Mouse (Mus musculus) lung, postnatal 0 days (tissue): ENCODE data around the gene Birc5. TPM values are rescaled to one million over a fixed set of nuclear protein-coding genes. Genes with fewer than 3 reads are reported as not detected.

Experiments
- ATAC-seq: fragments of 200-750 bp; cut with Nextera tagmentation; 2 replicates; pipeline ENCODE4 v1.8.0; 2017; ENCODE audit warnings: moderate library complexity
- DNase-seq: peaks from one replicate; pipeline ENCODE4 v3.0.0-alpha.2; 2016; ENCODE audit warnings: low spot score
- H3K27ac ChIP-seq: fragments of 300-500 bp; sonication (generic); 2 replicates; pipeline ENCODE4 v1.5.1; 2014; ENCODE audit warnings: antibody characterized with exemption, mild to moderate bottlenecking, low read length, mixed read lengths
- H3K27me3 ChIP-seq: fragments of 300-500 bp; sonication (generic); replicated peaks from 2 replicates; pipeline ENCODE4 v1.6.1; 2014; ENCODE audit warnings: low read length, mixed read lengths; ENCODE audit not compliant: insufficient read depth
- H3K36me3 ChIP-seq: fragments of 300-500 bp; sonication (generic); 2 replicates; pipeline ENCODE4 v1.6.1; 2014; ENCODE audit warnings: low read length, mixed read lengths; ENCODE audit not compliant: insufficient read depth
- H3K4me1 ChIP-seq: fragments of 300-500 bp; sonication (generic); 2 replicates; pipeline ENCODE4 v1.6.1; 2014; ENCODE audit warnings: antibody characterized with exemption, low read depth, low read length, mixed read lengths; ENCODE audit not compliant: insufficient read depth
- H3K4me2 ChIP-seq: fragments of 300-500 bp; sonication (generic); replicated peaks from 2 replicates; pipeline ENCODE4 v1.6.1; 2014; ENCODE audit warnings: low read depth, mild to moderate bottlenecking, low read length, moderate library complexity, mixed read lengths
- H3K4me3 ChIP-seq: fragments of 300-500 bp; sonication (generic); 2 replicates; pipeline ENCODE4 v1.5.1; 2014; ENCODE audit warnings: low read depth, low read length
- H3K9ac ChIP-seq: fragments of 300-500 bp; sonication (generic); replicated peaks from 2 replicates; pipeline ENCODE4 v1.6.1; 2014; ENCODE audit warnings: low read depth, mild to moderate bottlenecking
- H3K9me3 ChIP-seq: fragments of 300-500 bp; sonication (generic); 2 replicates; pipeline ENCODE4 v1.6.1; 2016; ENCODE audit warnings: low read length, mixed read lengths
- CTCF ChIP-seq: IDR thresholded peaks from 2 replicates; pipeline ENCODE4 v1.5.1; 2016; ENCODE audit warnings: antibody characterized with exemption, mild to moderate bottlenecking
- EP300 ChIP-seq: IDR thresholded peaks from 2 replicates; pipeline ENCODE4 v1.6.1; 2016; ENCODE audit warnings: antibody characterized with exemption, mild to moderate bottlenecking, control low read depth
- WGBS: fragments of 180-500 bp; shearing (Covaris S2); extraction: QIAGEN DNeasy Blood & Tissue Kit; methylation state at CpG from one replicate; pipeline ENCODE4 v1.1.7; 2014; 5-methylcytosine and 5-hydroxymethylcytosine counted together
- polyA plus RNA-seq: library from polyadenylated mRNA; unstranded; fragments of >200 nt; fragmentation: Nextera tagmentation; extraction: Ambion mirVana; gene quantifications from 2 replicates; pipeline ENCODE4 v1.2.1, GENCODE M21; 2015

Gene Birc5
- polyA plus RNA-seq, 1 experiment from 2014 or later = 15.0 TPM

DNA sequence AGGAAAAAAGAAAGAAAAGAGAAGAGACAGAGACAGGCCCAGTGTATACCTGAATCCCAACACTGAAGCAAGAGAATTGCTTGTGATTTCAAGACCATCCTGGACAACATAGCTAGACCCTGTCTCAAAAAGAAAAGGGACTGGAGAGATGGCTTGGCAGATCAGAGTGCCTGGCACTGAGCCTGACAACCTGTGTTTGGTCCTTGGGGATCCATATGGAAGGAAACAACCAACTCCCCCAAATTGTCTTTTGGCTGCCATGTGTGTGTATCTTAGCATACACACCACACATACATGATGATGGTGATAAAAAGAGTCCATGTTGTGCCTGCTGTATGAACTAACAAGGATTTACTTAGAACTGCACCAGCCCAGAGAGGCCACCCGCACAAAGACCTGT is 10.0 kb upstream of the Birc5 start:
- WGBS = 94% methylated on average over 1 of the region's 1 CpGs
- no peak overlapping the region for H3K4me3 ChIP-seq
- DNase-seq (no peak), ATAC-seq (no peak)
- H3K9ac ChIP-seq = no peak overlapping the region
- TF ChIP-seq CTCF (no peak), EP300 (no peak)
- H3K4me1 ChIP-seq = no peaks in the 10 kb centered on the region
- no peaks in the 10 kb centered on the region for H3K27me3 ChIP-seq
- no peaks in the 10 kb centered on the region for H3K36me3 ChIP-seq
- no peak overlapping the region for H3K27ac ChIP-seq
- H3K9me3 ChIP-seq = no peaks in the 10 kb centered on the region
- no peak overlapping the region for H3K4me2 ChIP-seq

DNA sequence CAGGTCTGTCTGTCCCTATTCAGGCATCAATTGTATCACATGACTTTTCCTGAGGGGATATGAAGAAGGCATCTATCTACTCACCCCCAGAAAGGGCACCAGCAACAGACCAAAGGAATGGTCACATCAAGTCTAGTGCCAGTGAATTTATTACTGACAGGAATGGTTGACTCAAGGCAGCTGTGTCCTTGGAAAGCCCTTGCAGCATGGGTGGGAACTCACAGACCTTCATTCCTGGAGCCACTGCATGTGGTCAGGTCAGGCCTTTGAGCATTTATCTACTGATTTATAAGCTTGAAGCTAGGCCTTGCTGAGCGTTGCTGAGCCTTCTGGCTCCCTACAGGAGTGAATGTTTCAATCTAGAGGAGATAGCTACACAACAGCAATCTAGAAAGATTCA is 8.1 kb upstream of the Birc5 start:
- Histone ChIP-seq H3K36me3 (no peaks in the 10 kb centered on the region), H3K27ac (no peak overlapping the region), H3K9me3 (no peaks in the 10 kb centered on the region), H3K4me3 (no peak overlapping the region), H3K4me1 (no peaks in the 10 kb centered on the region), H3K27me3 (no peaks in the 10 kb centered on the region), H3K4me2 (no peak overlapping the region), H3K9ac (no peak overlapping the region)
- ATAC-seq (no peak), DNase-seq (no peak)
- 37% methylated on average over 1 of the region's 1 CpGs for WGBS
- TF ChIP-seq EP300 (no peak), CTCF (no peak)

DNA sequence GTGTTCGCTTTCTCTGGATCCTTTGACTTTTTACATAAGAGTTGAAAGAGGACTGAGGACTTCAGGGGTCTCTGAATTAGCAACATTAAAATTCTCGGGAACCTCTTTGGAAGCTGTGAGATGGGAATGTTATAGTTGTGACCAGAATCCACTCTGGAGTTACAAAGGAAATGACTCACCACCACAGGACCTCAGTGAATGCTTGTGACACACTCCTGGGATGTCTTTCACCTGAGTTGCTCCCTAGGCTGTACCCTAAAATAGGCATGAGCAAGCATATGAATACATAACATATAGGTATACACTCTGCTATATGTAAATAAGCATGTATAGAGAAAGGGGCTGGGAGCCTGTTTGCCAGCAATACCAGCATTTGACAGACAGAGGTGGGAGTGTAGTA is 5.6 kb upstream of the Birc5 start:
- TF ChIP-seq CTCF = no peak
- TF ChIP-seq EP300 = no peak
- 71% methylated on average over 2 of the region's 2 CpGs for WGBS
- DNase-seq = no peak

DNA sequence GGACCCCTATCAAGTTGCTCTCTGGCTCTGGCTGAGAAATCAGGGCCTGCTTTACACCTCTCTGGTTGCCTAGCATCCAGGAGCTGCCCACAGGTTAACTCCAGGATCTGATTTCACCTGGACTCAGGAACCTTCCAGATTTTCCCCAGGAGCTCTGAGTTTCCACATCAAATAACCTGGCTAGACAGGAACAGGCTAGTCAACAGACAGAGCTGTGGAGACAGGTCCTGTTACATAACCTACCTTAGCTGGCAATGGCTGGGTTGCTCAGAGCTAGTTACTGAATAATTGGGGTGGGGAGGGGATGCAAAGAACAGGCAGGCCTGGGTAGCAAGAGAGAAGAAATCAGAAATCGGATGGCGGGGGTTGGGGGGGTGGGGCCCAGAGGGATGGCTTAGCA is 4.1 kb upstream of the Birc5 start:
- ATAC-seq (no peak), DNase-seq (no peak)
- Histone ChIP-seq H3K4me1 (peaks cover 13% of the 10 kb centered on the region; the same call in 1 of the 2 replicates), H3K36me3 (no peaks in the 10 kb centered on the region), H3K9me3 (no peaks in the 10 kb centered on the region), H3K27ac (no peak overlapping the region), H3K4me2 (no peak overlapping the region), H3K9ac (no peak overlapping the region), H3K27me3 (no peaks in the 10 kb centered on the region), H3K4me3 (no peak overlapping the region)
- 58% methylated on average over 2 of the region's 2 CpGs for WGBS
- TF ChIP-seq EP300 (no peak), CTCF (no peak)

More for the DNA sequence above, 5.6 kb upstream of the Birc5 start:
- Histone ChIP-seq H3K27ac (no peak overlapping the region), H3K4me2 (no peak overlapping the region), H3K4me3 (no peak overlapping the region), H3K36me3 (no peaks in the 10 kb centered on the region), H3K9ac (no peak overlapping the region), H3K27me3 (no peaks in the 10 kb centered on the region), H3K9me3 (no peaks in the 10 kb centered on the region), H3K4me1 (peaks cover 8% of the 10 kb centered on the region; the same call in 1 of the 2 replicates)
- ATAC-seq = no peak

DNA sequence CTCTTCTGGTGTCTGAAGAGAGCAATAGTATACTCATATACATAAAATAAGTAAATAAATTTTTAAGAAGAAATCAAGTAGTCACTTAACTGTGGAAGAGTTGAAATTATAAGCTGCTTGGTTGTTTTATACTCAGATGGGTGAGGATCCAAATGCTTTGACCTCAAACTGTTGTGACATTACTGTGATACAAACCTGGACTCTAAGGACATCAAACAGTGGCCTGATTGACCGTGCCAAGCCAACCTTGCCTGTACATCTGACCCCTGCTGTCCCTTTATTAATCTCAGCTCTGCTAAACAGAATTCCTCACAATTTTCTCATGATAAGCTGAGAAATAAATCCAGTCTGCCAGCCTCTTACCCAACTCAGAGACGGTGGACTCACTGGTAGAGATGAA is 3.4 kb upstream of the Birc5 start:
- ATAC-seq = no peak
- Histone ChIP-seq H3K27me3 (no peaks in the 10 kb centered on the region), H3K27ac (no peak overlapping the region), H3K4me1 (peaks cover 13% of the 10 kb centered on the region; the same call in 1 of the 2 replicates), H3K9me3 (no peaks in the 10 kb centered on the region), H3K9ac (no peak overlapping the region), H3K36me3 (no peaks in the 10 kb centered on the region), H3K4me3 (no peak overlapping the region), H3K4me2 (no peak overlapping the region)
- 74% methylated on average over 2 of the region's 2 CpGs for WGBS
- TF ChIP-seq EP300 = no peak
- no peak for TF ChIP-seq CTCF
- DNase-seq = no peak

DNA sequence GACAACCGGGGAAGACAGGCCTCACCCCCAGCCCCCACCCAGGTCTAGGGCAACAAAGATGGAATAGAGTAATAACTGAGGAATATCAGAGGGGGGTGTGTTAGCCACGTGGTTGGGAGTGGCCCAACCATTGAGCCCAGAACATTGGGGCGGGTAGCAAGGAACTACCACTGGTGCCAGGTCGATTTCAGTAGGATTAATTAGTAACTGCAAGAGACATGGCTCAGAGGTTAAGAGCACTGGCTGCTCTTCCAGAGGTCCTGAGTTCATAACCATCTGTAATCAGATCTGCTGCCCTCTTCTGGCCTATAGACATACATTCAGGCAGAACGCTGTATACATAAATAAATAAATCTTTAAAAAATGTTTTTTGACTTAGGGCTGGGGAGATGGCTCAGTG is 2.4 kb upstream of the Birc5 start:
- DNase-seq = peak; percentile 54
- H3K4me2 ChIP-seq = no peak overlapping the region
- H3K9me3 ChIP-seq = no peaks in the 10 kb centered on the region
- 42% methylated on average over 5 of the region's 5 CpGs for WGBS
- H3K9ac ChIP-seq = no peak overlapping the region
- ATAC-seq = no peak
- no peaks in the 10 kb centered on the region for H3K27me3 ChIP-seq
- no peak overlapping the region for H3K4me3 ChIP-seq
- H3K4me1 ChIP-seq = peaks cover 13% of the 10 kb centered on the region; the same call in 1 of the 2 replicates
- H3K27ac ChIP-seq = no peak overlapping the region
- no peaks in the 10 kb centered on the region for H3K36me3 ChIP-seq
- TF ChIP-seq CTCF = peak; percentile 54
- no peak for TF ChIP-seq EP300

DNA sequence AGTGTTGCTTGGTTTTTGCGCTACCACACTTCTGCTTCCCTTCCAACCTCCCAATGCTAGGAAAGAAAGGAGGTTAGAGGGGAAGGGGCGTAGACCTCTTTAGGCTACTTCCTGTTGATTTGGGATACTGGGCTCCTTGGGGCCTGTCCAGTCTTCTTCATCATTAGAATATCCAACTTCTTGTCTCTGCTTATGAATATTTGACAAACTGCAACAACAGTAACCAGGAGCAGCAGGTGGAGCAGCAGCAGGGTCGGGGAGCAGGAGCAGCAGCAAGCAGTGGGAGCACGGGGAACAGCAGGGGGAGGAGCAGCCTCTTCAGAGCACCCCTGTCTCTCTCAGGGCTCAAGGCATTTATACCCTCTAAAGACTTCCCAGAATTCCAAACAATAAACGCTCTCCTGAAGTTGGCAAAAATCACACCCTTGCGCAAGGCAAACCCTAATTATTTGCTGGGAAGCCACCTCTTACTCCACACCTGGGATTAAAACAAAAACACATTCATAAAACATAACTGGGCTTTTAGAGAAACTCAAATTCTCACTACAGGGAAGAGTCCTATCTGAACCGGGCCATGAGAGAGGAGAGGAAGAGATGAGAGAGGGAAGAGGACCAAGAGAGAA is 1.3 kb upstream of the Birc5 start:
- Histone ChIP-seq H3K4me3 (no peak overlapping the region), H3K9ac (no peak overlapping the region; the same call in 1 of the 2 replicates), H3K36me3 (no peaks in the 10 kb centered on the region), H3K4me1 (peaks cover 13% of the 10 kb centered on the region; the same call in 1 of the 2 replicates), H3K27ac (peak overlapping the region; percentile 86), H3K27me3 (no peaks in the 10 kb centered on the region), H3K4me2 (peak overlapping the region; percentile 69), H3K9me3 (no peaks in the 10 kb centered on the region)
- TF ChIP-seq CTCF (no peak), EP300 (no peak)
- 66% methylated on average over 7 of the region's 7 CpGs for WGBS
- ATAC-seq = no peak
- no peak for DNase-seq
